In the genomic region with DNA sequence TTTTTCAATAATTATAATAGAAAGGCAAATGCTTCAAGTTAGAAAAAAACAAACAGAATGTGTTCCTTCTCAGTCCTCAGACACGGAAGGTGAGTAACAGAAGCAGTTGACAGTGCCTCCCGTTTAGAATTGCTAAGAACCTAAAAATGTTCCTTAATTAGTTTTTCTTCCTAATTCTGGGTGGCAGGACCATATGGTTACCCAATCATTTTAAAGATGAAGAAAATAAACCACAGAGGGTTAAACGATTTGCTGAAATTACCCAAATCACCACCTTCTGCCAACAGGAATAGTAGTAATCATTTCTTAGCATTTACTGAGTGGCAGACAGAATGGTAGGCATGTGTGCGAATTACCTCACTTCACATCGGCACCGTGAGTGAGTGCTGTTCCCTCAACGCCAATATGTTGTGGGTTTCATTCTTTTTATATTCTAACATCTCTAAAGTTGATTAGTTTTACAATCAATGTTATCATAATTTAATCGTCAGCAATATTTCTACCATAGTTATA, we compare ENCODE assay signal across 16 mouse cellular contexts.
DNase-seq lines count a peak whose midpoint lies in the region; ATAC-seq and TF ChIP-seq lines count a peak whose summit lies in the region.
"Had no signal": no experiment of that assay in that cellular context is flagged by ENCODE, and none has a peak within 500 bp of the region (broad histone marks: within the 10 kb centered on the region; RNA-seq: fewer than 3 reads in every experiment).

No protein-coding gene starts in this region.

- no peak for TF ChIP-seq CTCF in forebrain, postnatal 0 days (IDR thresholded peaks at IDR 0.05; ENCODE audit: low read depth)
- no peak for TF ChIP-seq CTCF in brain, embryonic 14.5 days (IDR thresholded peaks at IDR 0.05; ENCODE audit: borderline replicate concordance, extremely low read depth, insufficient read depth, insufficient read length)
- no peak for TF ChIP-seq CTCF in lung, postnatal 0 days (IDR thresholded peaks at IDR 0.05)

- no peaks in the 10 kb centered on the region for H3K4me1 ChIP-seq in forebrain, embryonic 14.5 days (ENCODE audit: control insufficient read depth, insufficient read depth, low read length)
- H3K4me1 ChIP-seq in forebrain, embryonic 11.5 days (replicated peaks; ENCODE audit: control insufficient read depth, insufficient read depth, low read length): no peaks in the 10 kb centered on the region
- H3K4me1 ChIP-seq in forebrain, embryonic 16.5 days (replicated peaks; ENCODE audit: control insufficient read depth, insufficient read depth, low read length): no peaks in the 10 kb centered on the region
- H3K4me1 ChIP-seq in forebrain, postnatal 0 days (ENCODE audit: insufficient read depth): no peaks in the 10 kb centered on the region
- H3K4me1 ChIP-seq in lung, postnatal 0 days (ENCODE audit: insufficient read depth, low read depth, low read length): peaks cover 6% of the 10 kb centered on the region; the same call in 1 of the 2 replicates
- H3K4me1 ChIP-seq: embryonic facial prominence, embryonic 12.5 days had no signal

- H3K9ac ChIP-seq in forebrain, embryonic 14.5 days (ENCODE audit: low read length): no peak overlapping the region
- H3K9ac ChIP-seq in forebrain, embryonic 11.5 days (ENCODE audit: low read length): no peak overlapping the region
- no peak overlapping the region for H3K9ac ChIP-seq in forebrain, embryonic 16.5 days (replicated peaks; ENCODE audit: low read depth, low read length)
- no peak overlapping the region for H3K9ac ChIP-seq in forebrain, postnatal 0 days
- no peak overlapping the region for H3K9ac ChIP-seq in lung, postnatal 0 days (replicated peaks; ENCODE audit: low read depth)
- H3K9ac ChIP-seq: embryonic facial prominence, embryonic 12.5 days had no signal

- peak; percentile 55 for DNase-seq in forebrain, embryonic 14.5 days (ENCODE audit: low spot score)
- DNase-seq in forebrain, embryonic 11.5 days (ENCODE audit: low spot score): no peak
- DNase-seq in forebrain, postnatal 0 days: no peak
- DNase-seq in brain, embryonic 14.5 days (ENCODE audit: low read depth): peak; percentile 58
- no peak for DNase-seq in lung, postnatal 0 days (ENCODE audit: low spot score)
- DNase-seq: adrenal gland, adult 2 months; adrenal gland, postnatal 10 days; adrenal gland, postnatal 25 days; cerebellum, adult 11-12 months; cerebellum, adult 2 months; cerebellum, adult 9-10 months; cerebellum, postnatal 10 days; cerebellum, postnatal 25 days had no signal

- no peak overlapping the region for H3K4me2 ChIP-seq in forebrain, embryonic 14.5 days (ENCODE audit: low read length)
- no peak overlapping the region for H3K4me2 ChIP-seq in forebrain, embryonic 11.5 days (ENCODE audit: low read depth, low read length, severe bottlenecking)
- H3K4me2 ChIP-seq in forebrain, embryonic 16.5 days (ENCODE audit: low read length): no peak overlapping the region
- no peak overlapping the region for H3K4me2 ChIP-seq in forebrain, postnatal 0 days (ENCODE audit: low read depth)
- H3K4me2 ChIP-seq in lung, postnatal 0 days (replicated peaks; ENCODE audit: low read depth, low read length): no peak overlapping the region
- H3K4me2 ChIP-seq: embryonic facial prominence, embryonic 12.5 days had no signal

- H3K4me3 ChIP-seq in forebrain, embryonic 14.5 days (ENCODE audit: low read depth, low read length): no peak overlapping the region
- no peak overlapping the region for H3K4me3 ChIP-seq in forebrain, embryonic 11.5 days (ENCODE audit: low read depth, low read length)
- H3K4me3 ChIP-seq in forebrain, embryonic 16.5 days (replicated peaks; ENCODE audit: low read length): no peak overlapping the region
- no peak overlapping the region for H3K4me3 ChIP-seq in forebrain, postnatal 0 days (ENCODE audit: low read depth, low read length)
- H3K4me3 ChIP-seq in lung, postnatal 0 days (ENCODE audit: low read depth, low read length): no peak overlapping the region
- H3K4me3 ChIP-seq: embryonic facial prominence, embryonic 10.5 days; embryonic facial prominence, embryonic 12.5 days had no signal

- no peaks in the 10 kb centered on the region for H3K27me3 ChIP-seq in forebrain, embryonic 14.5 days (replicated peaks; ENCODE audit: control insufficient read depth, insufficient read depth, low read length)
- H3K27me3 ChIP-seq in forebrain, embryonic 11.5 days (ENCODE audit: control insufficient read depth, insufficient read depth, low read length): no peaks in the 10 kb centered on the region
- no peaks in the 10 kb centered on the region for H3K27me3 ChIP-seq in forebrain, embryonic 16.5 days (replicated peaks; ENCODE audit: control insufficient read depth, insufficient read depth, low read length)
- H3K27me3 ChIP-seq in forebrain, postnatal 0 days (ENCODE audit: insufficient read depth, low read length): no peaks in the 10 kb centered on the region
- H3K27me3 ChIP-seq in lung, postnatal 0 days (replicated peaks; ENCODE audit: insufficient read depth, low read length): no peaks in the 10 kb centered on the region
- H3K27me3 ChIP-seq: embryonic facial prominence, embryonic 12.5 days had no signal

- no peaks in the 10 kb centered on the region for H3K9me3 ChIP-seq in forebrain, embryonic 14.5 days (replicated peaks; ENCODE audit: control insufficient read depth, low read length)
- H3K9me3 ChIP-seq in forebrain, embryonic 11.5 days (ENCODE audit: control insufficient read depth, low read length): no peaks in the 10 kb centered on the region
- no peaks in the 10 kb centered on the region for H3K9me3 ChIP-seq in forebrain, embryonic 16.5 days (ENCODE audit: control insufficient read depth, low read length)
- H3K9me3 ChIP-seq in forebrain, postnatal 0 days (ENCODE audit: low read length): no peaks in the 10 kb centered on the region
- H3K9me3 ChIP-seq in lung, postnatal 0 days (ENCODE audit: low read length): no peaks in the 10 kb centered on the region
- H3K9me3 ChIP-seq: embryonic facial prominence, embryonic 10.5 days; embryonic facial prominence, embryonic 12.5 days had no signal

- TF ChIP-seq POLR2A in brain, embryonic 14.5 days (IDR thresholded peaks at IDR 0.05; ENCODE audit: borderline replicate concordance, extremely low read depth, insufficient read depth, insufficient read length, poor library complexity, severe bottlenecking): no peak

- peak; percentile 29; the same call in 1 of the 2 replicates for ATAC-seq in forebrain, embryonic 14.5 days
- no peak for ATAC-seq in forebrain, embryonic 11.5 days (replicated peaks; ENCODE audit: low FRiP score)
- peak; percentile 69 for ATAC-seq in forebrain, embryonic 16.5 days
- no peak for ATAC-seq in forebrain, postnatal 0 days
- ATAC-seq in lung, postnatal 0 days: no peak

- H3K27ac ChIP-seq in forebrain, embryonic 14.5 days (ENCODE audit: low read depth, low read length): no peak overlapping the region
- no peak overlapping the region for H3K27ac ChIP-seq in forebrain, embryonic 11.5 days (ENCODE audit: low read depth, low read length)
- no peak overlapping the region for H3K27ac ChIP-seq in forebrain, embryonic 16.5 days (ENCODE audit: low read length)
- no peak overlapping the region for H3K27ac ChIP-seq in forebrain, postnatal 0 days (ENCODE audit: low read depth, low read length)
- no peak overlapping the region for H3K27ac ChIP-seq in lung, postnatal 0 days (ENCODE audit: low read length)
- H3K27ac ChIP-seq: embryonic facial prominence, embryonic 10.5 days; embryonic facial prominence, embryonic 12.5 days had no signal

- 79% methylated on average over 8 of the region's 8 CpGs for WGBS in forebrain, embryonic 14.5 days
- 93% methylated on average over 8 of the region's 8 CpGs for WGBS in forebrain, embryonic 11.5 days
- WGBS in forebrain, embryonic 16.5 days: 63% methylated on average over 8 of the region's 8 CpGs
- WGBS in forebrain, postnatal 0 days: 59% methylated on average over 8 of the region's 8 CpGs
- WGBS in lung, postnatal 0 days: 86% methylated on average over 8 of the region's 8 CpGs

- TF ChIP-seq EP300 in lung, postnatal 0 days (IDR thresholded peaks at IDR 0.05): no peak

- H3K36me3 ChIP-seq in forebrain, embryonic 14.5 days (ENCODE audit: control insufficient read depth, insufficient read depth, low read length): no peaks in the 10 kb centered on the region
- H3K36me3 ChIP-seq in forebrain, embryonic 11.5 days (ENCODE audit: control insufficient read depth, insufficient read depth, low read length): no peaks in the 10 kb centered on the region
- no peaks in the 10 kb centered on the region for H3K36me3 ChIP-seq in forebrain, embryonic 16.5 days (ENCODE audit: control insufficient read depth, insufficient read depth)
- H3K36me3 ChIP-seq in forebrain, postnatal 0 days (ENCODE audit: insufficient read depth): no peaks in the 10 kb centered on the region
- no peaks in the 10 kb centered on the region for H3K36me3 ChIP-seq in lung, postnatal 0 days (ENCODE audit: insufficient read depth, low read length)
- H3K36me3 ChIP-seq: embryonic facial prominence, embryonic 10.5 days; embryonic facial prominence, embryonic 12.5 days had no signal

Comparison
In these comparisons a context has a peak if more than half of its experiments do, and no peak if none do; other contexts are left out.
1. ATAC-seq: peak in forebrain, embryonic 14.5 days (single experiment) and forebrain, embryonic 16.5 days (single experiment); none in forebrain, embryonic 11.5 days (single experiment), forebrain, postnatal 0 days (single experiment) and lung, postnatal 0 days (single experiment).
2. DNase-seq: peak in forebrain, embryonic 14.5 days (single experiment) and brain, embryonic 14.5 days (single experiment); none in forebrain, embryonic 11.5 days (single experiment), forebrain, postnatal 0 days (single experiment) and lung, postnatal 0 days (single experiment).